Mouse (Mus musculus): ENCODE data around the gene Ankrd40.

DNA sequence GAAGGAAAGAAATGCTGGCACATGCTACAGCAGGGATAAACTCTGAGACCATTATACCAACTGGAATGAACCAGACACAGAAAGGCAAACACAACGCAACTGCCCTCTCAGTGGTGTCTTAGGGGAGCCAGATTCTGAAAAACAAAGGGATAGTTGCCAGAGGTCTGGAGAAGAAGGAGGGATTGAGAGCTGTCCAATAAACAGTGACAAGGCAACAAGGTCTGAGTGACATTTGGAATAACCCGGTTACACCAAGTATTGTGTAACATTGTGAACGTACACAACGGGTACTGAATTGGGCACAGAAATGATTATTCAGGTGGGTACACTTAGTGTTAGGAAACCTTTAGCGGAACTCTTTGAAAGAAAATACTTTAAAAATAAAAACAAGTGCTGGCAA is 34.3 kb downstream of the Ankrd40 start:
- TF ChIP-seq POLR2A (IDR thresholded peaks at IDR 0.05; ENCODE audit: borderline replicate concordance, extremely low read depth, low read depth, low read length) (no peak), CTCF (IDR thresholded peaks at IDR 0.05; ENCODE audit: insufficient read depth, low read length) (no peak)
